Mouse (Mus musculus) lung, adult 18-20 months (tissue): ENCODE measurements around the gene Sema5a.
"Not testable (repeated sequence)": the region's sequence is repeated elsewhere in the genome, so short reads cannot be mapped to it uniquely, and the experiment has no call there.

Source experiments
- DNase-seq, 2 experiments: peaks; one replicate each; pipeline ENCODE4 v3.0.0; 2022; ENCODE audit warnings: mixed read lengths in 2 of 2

Sema5a gene

DNA sequence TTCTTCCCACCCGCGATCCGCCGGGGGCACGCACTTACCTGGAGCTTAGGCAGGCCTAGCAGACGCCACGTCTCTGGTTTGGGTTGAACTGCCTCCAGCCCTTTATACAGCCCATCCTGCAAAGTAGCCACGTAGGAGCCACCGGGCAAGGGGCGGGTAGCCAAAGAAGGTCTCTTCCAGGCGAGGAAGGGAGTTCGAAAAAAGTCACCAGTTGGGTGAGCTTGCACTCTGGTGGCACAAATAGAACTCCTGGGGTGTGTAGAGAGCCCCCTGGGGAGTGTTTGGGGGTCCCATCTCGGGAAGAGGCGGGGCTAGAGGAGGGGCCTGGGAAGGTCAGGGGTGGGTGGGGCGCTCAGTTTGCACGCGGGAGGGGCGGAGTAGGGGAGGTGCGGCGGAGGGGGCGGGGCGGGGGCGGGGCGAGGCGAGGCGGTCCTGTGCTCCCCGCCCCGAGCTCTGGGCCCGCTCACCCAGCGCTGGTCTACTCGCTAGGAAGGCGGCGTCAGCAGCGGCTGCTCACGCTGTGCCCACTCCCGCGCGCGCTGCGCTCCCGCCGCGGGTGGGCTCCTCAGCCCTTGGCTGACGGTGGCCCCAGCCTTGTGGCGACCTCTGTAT lies at the start of gene Sema5a:
Sema5a (plus strand) TSS at position 467 of the 612 bp plus-strand sequence.
- DNase-seq: peak; percentile 67 to 72

DNA sequence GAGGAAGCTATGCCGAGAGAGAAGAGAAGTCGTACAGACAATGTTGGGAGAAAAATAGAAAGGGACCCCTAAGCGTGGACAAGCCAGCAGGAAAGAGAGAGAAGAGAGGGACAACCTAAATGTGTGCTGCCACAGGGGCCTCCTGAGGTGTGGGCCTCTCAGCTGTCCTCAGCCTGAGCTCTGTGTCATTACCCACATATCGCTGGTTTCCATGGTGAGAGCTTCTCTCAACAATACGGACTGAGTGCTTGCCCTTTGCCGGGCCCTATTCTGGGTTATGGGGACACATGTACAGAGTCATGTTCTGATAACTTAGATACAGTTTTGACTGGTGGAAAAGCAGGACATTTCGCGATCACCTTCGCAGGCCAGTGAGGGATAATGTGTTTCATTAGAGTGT lies 46.5 kb upstream of the Sema5a start:
- DNase-seq: no peak

DNA sequence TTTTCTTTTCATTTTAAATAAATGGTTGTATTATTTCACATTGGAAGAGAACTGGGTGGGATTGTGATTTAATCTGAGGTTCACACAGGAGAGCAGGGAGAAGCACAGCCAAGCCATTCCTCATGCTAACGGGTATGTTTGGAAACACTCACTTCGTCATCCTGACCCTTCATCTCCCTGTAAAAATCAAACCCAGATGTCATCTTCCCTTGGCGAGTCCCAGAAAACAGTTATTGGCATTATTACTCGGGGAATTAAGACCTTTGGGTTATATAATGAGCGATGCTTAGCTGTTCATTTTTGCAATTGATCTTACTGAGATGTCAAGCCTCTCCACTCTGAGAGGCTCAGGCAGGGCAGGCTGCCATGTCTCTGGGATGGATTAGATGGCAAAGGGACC lies 46.0 kb upstream of the Sema5a start:
- no peak for DNase-seq

DNA sequence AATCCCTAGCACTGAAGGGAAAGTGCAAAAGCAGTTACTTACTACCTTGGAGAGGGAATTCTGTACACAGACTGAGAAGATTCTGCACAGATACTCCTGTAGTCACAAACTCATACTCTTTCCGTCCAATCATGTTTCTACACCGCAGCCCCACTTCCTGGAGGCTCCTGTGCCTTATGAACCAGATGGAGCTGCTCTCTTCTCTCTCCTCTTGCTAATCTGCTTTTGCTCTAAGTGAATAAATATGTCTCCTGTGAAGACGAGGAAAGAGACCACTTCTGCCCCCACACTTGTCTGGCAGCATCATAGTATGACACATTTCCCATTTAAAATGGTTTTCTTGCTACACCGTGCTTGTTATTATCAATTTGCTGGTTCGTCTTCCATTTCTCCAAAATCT lies 41.4 kb upstream of the Sema5a start:
- no peak for DNase-seq

DNA sequence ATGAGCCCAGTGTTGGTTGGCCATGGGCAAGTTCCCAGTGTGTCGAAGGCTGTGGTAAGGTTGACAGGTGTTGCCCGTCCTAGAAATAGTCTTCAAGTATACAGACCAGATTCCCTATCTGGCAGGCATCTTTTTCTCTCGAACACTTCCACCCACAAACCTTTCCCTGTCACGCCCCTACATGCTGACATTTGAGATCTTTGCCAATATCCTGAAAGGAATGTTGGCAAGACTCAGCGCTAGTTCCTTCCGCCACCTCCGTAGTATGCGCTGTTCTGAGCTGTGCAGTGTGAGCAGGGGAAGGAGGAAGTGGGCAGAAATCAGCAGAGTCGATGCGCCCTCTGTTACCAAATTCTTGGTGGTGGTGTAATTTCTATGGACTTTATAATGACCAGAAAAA lies 39.7 kb upstream of the Sema5a start:
- peak in 1 of 2 experiments; percentile 9 for DNase-seq

DNA sequence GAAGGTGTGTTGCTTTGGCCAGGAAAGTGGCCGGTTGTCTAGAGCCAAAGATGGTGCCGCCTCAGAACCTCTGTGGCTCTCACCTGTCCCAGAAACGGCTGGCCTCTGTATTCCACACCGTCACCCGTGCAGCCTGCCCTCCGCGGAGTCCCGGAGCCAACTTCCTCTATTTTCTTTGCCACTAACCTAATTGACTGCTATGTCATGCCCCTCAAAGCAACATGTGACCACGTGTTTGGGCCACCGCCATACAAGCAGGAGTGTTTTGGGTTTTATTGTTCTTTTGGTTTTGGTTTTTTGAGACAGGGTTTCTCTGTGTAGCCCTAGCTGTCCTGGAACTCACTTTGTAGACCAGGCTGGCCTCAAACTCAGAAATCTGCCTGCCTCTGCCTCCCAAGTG lies 29.9 kb upstream of the Sema5a start:
- not testable (repeated sequence) for DNase-seq

DNA sequence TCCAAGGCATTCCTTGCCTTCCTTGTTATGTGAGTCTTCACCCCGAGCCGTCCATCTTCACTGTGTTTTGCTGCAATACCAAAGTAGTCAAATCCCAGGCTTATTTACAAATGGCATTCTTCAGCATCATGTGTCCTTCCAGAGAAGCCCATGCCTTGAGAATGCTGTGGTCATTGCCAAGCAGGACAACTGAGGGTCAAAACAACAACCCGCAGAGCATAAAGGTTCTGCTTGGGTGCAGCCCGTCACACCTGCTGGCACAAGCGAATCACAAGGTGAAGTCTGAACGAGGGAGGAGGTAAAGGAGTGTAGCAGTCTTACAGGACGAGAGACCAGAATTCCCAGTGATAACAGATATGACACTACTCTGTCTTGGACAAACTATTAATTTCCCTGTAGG lies 21.6 kb upstream of the Sema5a start:
- DNase-seq: no peak

DNA sequence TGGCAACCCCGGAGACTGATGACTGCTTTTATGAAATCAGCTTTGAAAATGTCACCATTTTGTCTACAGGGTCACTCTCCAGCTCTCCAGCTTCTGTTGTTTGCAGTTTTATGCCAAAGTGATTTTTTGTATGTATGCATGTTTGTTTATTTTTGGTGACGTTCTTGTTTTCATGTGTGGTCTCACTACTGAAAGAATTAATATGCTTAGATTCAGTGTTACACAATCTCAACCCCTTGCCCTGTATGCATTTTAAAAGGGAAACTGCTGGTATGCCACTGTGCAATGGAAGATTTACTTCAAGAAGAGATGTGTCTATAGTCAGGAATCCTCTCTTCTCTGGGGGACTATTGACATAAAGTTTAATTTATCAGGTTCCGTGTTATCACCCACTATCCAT lies 19.2 kb upstream of the Sema5a start:
- DNase-seq: no peak

DNA sequence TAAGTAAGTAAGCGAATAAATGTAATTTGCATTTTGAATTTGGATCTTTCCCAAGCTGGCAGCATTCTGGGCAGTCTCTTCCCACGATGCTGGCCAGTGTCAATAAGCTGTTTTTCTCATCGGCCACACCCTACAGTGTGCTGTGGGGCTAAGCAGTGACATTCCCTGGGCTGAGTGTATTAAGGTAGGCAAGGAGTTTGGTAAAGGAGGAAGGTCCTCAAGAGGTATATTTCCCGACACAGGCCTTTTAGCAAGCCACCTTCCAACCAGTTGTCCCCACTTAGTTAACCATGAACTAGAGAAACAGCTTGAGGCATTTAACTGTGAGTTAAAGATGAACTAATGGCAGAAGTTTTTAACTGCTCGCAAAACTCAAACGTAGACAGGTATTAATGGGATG lies 18.2 kb upstream of the Sema5a start:
- DNase-seq: no peak

DNA sequence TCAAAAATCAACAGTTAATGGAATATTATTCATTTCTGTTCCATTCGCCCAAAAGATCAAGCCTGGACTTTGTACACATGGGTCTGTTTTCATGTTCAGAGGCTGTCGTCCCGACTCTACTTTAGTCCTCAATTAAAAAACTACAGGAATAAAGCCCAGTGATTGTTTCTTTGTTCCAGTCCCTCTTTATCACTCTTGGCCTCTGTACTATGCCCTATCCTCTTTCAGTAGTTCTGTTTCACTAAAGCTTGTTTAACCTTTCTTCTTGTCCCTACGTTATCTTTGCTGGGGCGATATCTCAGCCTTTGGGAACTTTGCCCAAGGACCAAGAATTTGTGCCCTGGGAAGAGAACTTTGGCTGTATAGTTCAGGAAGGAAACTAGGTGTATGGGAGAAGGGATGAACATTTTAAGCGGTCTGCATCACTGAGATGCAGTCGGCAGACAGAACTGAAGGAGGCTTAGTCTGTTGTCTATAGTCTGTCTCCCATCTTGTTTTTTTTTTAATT lies 17.7 kb upstream of the Sema5a start:
- DNase-seq: no peak

DNA sequence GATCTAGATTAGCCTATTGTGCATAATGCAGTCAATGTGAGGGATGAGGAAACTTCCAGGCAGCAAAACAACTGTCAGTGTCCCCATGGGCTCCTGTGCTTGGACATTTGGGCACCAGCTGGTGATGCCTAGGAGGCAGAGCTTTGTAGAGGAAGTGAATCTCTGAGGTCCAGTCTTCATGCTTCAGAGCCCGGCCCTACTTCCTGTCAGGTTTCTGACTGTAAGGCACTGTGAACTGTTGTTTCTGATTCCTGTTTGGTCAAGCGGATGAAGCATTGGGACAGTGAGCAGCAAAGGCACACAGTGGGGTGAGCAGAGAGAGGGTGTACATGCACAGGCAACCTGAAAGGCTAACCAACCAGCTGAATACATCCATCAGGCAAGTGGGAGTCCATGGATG lies 14.5 kb upstream of the Sema5a start:
- DNase-seq: no peak

DNA sequence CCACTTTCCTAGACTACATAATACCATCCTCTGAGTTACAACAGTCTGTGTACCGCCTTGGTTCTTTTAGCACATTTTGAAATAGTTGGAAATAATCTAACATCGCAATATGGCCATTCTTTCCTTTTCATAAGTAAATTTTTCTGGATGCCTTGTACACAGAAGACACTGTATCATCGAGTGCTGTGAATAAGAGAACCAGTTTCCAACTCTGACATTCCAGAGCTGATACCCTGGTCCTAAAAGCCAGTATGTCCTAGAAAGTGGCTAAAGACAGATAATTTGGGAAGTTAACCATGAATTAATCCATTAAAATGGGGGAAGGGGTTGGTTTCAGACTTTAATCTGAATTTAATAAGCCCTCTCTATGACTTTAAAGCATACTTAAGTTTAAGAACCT lies 12.4 kb upstream of the Sema5a start:
- DNase-seq: no peak

DNA sequence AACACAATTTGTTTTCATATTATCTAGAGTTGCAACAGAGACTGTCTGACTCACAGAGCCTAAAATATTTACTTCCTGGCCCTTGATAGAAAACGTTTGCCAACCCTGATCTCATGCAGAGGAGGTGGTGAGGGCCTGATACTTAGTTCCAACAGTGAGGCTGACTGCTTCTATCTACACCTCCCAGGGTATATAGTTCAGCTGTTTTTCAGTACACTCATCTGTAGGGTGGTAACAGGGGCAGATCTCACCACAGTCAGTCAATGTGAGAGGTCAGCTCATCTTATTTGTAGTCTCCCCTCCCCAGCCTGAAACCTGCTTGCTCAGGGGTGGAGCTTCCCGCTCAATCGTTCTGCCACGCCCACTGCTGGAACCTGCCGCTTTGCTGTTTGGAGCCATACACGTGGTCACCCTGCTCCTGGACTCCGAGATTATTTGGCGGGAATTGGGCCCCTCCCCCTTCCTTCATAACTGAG lies 11.9 kb upstream of the Sema5a start:
- peak; percentile 32 to 55 for DNase-seq

DNA sequence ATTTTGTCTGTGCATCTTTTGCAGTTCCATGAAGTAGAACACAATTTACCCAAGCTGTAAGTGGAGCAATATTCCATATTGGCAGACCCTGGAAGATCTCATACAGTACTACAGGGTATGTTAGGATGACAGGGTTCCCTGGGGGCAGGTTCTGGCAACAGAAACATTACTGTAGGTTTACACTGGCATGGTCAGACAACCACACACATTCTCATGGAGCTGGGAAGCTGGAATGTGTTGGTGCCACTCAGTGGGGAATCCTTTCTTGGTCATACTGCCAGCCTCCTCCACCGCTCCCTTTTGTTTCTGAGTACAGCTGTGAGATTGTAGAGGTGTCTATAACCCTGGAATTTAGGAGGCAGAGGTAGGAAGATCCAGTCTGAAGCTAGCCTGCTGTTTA lies 11.2 kb upstream of the Sema5a start:
- DNase-seq: no peak

DNA sequence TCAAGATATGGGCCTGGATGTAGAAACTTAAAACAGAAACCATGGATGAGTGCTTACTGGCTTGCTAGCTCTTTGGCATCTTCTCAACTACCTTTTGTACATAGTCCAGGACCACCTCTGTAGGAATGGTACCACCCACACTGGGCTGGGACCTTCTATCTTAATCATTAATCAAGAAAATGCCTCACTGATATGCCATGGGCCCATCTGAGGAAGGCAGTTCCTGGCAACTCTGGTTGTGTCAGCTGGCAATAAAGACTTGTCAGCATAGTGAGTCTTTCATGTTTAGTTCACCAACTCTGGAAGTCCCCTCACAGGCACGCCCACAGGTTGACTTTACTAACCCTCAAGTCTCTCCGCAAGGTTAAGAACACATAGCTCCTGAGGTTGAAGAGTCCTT lies 5.5 kb upstream of the Sema5a start:
- DNase-seq: no peak

DNA sequence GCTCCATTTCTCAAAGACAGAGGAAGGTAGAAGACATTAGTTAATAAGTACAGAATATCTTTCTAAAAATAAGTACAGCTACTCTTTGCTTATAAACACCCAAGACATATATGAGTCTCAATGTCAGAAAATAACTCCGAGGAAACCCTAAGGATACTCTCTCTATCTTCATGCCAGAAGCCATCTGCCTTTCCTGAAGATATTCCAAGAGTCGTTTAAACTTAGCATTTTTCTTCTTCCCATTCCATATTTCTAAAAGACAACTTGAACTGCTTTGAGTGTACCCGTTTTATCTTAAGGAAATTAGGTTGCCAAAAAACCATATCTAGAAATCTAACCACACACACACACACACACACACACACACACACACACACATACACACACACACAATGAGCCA lies 4.5 kb upstream of the Sema5a start:
- DNase-seq: no peak

DNA sequence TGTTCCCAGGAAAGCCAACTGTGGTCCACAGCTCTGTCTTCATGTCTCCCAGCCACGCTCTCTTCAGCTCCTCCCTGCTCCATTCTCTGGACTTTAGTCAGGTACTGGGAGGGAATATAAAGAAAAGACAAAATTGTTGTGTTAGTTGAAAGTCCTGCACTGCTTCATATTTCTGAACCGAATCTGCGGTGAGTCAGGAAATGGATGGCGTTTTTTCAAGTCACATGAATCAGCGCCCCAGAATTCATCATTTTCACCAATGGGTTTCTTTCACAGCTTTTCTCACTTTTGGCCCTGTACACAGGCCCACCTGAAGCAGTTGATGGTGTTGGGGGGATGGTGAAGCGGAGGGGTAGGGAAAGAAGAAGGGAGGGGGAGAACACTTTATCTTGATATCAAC lies 2.9 kb upstream of the Sema5a start:
- no peak for DNase-seq

DNA sequence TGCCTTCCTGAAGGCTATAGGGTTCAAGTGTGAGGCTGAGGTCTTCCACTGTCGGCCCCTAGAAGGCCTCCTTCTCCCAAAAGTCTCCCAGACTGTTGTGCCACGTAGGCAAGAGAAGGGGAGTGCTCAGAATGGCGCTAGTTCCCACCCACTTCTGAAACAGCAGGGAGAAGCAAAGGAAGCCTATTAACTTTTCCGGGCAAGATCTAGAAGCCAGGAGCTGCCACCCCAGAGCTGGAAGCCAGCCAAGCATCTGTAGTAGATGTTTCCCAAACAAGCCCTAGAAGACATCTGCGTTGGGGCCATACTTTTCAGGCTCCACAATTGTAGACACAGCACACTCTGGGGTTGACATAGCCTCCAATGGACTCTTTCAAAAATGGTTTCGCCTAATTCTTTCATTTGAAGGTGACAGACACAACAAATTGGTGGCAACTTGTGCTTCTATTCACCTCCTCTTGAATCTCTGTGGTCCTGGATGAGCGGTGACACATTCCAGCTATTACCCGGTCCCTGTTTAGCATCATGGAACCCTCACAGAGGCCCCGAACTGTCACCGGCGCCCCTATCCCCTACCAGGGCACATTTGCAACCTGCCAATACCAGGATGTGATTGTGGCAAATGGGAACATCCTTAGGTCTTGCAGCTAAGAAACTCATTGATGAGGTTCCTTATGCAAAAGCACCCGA lies 1.4 kb upstream of the Sema5a start:
- DNase-seq: peak; percentile 49 to 54

DNA sequence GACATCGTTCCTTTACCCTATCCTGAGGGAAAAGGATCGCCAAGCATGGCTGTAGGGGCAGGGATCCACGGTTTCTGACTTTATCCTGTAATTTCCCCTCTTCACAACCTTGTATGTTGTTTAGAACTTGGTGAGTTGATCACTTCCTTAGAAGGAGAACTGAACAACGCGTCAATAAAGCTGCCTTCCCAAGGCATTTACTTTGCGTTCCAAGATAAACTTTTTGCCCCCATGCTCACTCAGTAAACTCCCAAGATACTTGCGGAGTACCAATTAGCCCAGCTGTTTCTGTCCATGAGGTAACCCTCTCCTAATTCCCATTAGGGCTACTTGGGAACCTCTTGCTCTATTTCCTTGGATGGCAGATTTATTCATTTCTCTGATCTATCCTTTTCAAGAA lies 786 bp upstream of the Sema5a start:
- no peak for DNase-seq

DNA sequence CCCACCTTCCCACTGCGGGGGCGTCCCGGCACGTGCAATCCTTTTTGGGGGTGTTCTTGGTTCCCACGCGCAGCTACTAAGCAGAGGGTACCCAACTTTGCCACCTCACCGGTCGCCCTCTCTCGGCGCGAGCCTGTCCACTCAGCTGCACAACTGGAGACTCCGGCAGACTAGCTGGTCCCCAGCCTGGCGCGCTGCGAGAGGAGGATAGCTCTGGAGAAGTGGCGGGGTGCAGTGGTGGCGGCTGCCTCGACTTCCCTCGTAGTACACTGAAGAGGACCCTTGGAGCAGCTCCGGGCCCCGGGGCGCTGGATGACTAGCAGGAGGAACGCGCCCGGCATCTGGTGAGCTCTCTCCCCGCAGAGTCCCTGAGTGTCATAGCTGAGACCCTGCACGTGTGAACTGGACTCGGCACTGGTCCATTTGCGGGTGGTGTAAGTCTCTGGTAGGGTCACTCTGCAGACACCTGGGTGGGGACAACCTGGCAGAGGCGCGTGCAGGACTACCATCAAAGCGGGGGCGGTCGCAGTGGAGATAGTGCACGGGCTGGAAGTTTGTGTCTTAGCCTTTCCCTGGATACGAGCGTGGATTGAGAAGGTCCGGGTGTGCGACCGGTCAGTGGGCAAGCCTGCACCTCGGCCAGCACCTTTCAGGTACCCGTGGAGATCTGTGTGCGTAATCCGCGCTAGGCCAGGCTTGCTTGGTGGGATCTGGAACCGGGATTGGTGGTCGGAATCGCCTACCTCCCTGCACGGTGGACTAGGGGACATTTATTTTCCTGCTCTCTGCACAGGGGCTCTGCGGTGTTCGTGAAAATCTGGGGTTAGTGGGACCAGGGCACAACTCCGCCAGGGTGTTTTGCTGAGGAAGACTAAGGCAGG lies 586 bp downstream of the Sema5a start:
- DNase-seq: no peak

DNA sequence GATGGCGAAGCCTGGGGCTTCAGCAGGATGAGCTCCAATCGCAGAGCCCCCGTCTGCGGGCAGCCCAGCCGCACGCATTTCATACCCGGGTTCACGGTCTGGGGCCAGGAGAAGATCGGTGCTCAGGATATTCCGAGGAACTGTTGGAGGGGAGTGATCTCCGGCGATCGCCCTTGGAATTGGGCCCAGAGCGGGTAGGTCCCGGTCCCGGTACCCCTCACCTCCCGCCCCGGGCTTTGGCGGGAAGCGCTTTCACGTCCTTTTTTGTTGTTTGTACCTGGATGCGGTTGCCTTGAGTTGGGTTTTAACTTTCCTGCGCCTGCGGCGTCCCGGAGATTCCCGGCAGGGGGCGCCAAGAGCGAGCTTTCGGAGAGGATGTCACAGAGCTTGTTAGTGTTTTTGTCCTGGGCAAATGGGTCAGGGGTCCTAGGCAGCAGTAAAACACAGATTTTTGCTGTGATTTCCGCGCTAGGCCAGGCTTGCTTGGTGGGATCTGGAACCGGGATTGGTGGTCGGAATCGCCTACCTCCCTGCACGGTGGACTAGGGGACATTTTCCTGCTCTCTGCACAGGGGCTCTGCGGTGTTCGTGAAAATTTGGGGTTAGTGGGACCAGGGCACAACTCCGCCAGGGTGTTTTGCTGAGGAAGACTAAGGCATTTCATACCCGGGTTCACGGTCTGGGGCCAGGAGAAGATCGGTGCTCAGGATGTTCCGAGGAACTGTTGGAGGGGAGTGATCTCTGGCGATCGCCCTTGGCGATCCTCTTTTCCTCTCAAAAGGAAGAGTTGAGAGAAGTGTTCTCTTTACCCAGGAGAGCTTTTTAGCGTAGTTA lies 1.4 kb downstream of the Sema5a start:
- DNase-seq: peak; percentile 79

DNA sequence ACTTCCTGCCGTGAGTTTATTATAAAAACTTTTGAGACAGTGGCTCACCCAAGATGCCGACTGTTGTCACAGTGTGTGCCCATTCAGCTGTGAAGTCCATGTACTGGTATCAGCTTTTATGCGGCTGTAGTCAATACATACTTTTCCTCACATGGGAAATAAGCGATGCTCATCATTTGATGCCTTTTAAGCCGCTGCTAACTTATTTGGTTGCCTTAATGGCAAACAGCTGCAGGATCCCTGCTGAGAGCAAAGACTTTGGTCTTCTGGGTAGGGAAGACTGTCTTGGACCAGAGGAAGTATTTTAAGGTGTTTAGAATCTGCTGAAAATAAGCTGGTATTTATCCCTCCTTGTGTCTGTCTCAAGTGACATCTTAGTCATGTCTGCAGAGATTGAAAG lies 2.7 kb downstream of the Sema5a start:
- DNase-seq: no peak

DNA sequence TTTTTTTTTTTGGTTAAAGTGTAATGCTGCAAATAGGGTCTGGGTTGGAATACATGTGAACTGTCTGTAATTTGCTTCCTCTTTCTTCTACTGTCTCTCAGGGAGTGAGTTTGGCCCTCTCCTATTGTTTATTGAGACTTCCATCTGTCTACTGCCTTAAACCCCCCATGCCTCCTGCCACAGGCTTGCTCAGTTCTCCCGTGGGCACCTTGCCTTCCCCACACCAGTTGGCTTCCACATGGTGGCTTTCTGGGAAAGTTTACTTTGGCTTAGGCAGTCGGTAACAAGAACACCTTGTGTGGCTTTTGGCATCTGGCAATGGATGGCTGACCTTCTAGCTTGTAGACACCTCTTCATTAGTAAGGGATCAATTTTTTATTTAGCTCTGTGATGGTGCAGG lies 10.2 kb downstream of the Sema5a start:
- no peak for DNase-seq
